Mouse (Mus musculus) limb, embryonic 13.5 days (tissue): ENCODE measurements around the gene Avp. TPM values are rescaled to one million over a fixed set of nuclear protein-coding genes. Genes with fewer than 3 reads are reported as not detected.
"Not testable (repeated sequence)": the region's sequence is repeated elsewhere in the genome, so short reads cannot be mapped to it uniquely, and the experiment has no call there.

Experiments
- ATAC-seq: fragments of 200-750 bp; cut with Nextera tagmentation; 2 replicates; pipeline ENCODE4 v1.8.0; 2017; ENCODE audit warnings: low read depth, moderate number of reproducible peaks, moderate TSS enrichment; ENCODE audit not compliant: low FRiP score
- H3K27ac ChIP-seq: fragments of 300-500 bp; sonication (generic); 2 replicates; pipeline ENCODE4 v1.5.1; 2015; ENCODE audit warnings: inconsistent platforms, mild to moderate bottlenecking, moderate library complexity
- H3K27me3 ChIP-seq: fragments of 300-500 bp; sonication (generic); 2 replicates; pipeline ENCODE4 v1.6.1; 2015; ENCODE audit warnings: mild to moderate bottlenecking, inconsistent platforms
- H3K36me3 ChIP-seq: fragments of 300-500 bp; sonication (generic); 2 replicates; pipeline ENCODE4 v1.6.1; 2015; ENCODE audit warnings: inconsistent platforms, mild to moderate bottlenecking, moderate library complexity
- H3K4me1 ChIP-seq: fragments of 300-500 bp; sonication (generic); 2 replicates; pipeline ENCODE4 v1.6.1; 2015; ENCODE audit warnings: inconsistent platforms
- H3K4me2 ChIP-seq: fragments of 300-500 bp; sonication (generic); replicated peaks from 2 replicates; pipeline ENCODE4 v1.6.1; 2015; ENCODE audit warnings: inconsistent platforms, mild to moderate bottlenecking, moderate library complexity
- H3K4me3 ChIP-seq: fragments of 300-500 bp; sonication (generic); 2 replicates; pipeline ENCODE4 v1.5.1; 2015; ENCODE audit warnings: moderate library complexity, mild to moderate bottlenecking, inconsistent platforms
- H3K9ac ChIP-seq: fragments of 300-500 bp; sonication (generic); 2 replicates; pipeline ENCODE4 v1.6.1; 2015; ENCODE audit warnings: mild to moderate bottlenecking, inconsistent platforms
- H3K9me3 ChIP-seq: fragments of 300-500 bp; sonication (generic); 2 replicates; pipeline ENCODE4 v1.6.1; 2016; ENCODE audit warnings: inconsistent platforms
- WGBS: fragments of 180-500 bp; shearing (Covaris S2); methylation state at CpG from one replicate; pipeline ENCODE4 v1.1.7; 2015; 5-methylcytosine and 5-hydroxymethylcytosine counted together
- polyA plus RNA-seq: library from polyadenylated mRNA; unstranded; fragments of >200 nt; fragmentation: Nextera tagmentation; extraction: Ambion mirVana; gene quantifications from 2 replicates; pipeline ENCODE4 v1.2.1, GENCODE M21; 2015

The Avp gene
- polyA plus RNA-seq, 1 experiment from 2014 or later = not detected

DNA sequence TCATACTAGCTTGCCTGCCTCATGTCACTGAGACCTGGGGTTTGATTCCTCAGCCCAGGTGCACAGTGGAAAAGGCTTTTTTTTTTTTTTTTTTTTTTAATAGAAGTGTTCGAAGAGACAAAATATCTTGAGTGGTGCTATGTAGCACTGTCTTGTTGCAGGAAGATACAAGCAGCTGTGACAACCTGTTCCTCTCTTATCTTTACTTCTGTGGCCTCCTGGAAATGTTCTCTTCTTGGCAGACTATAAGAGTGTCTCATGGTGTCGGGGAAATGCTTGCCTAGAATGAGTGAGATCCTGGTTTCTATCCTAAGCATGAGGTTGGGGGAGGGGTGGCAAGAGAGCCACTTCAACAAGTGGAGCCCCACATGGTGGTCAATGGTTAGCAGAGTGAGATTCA lies 6.0 kb upstream of the Avp start:
- H3K27ac ChIP-seq = no peak overlapping the region
- H3K4me1 ChIP-seq = no peaks in the 10 kb centered on the region
- no peak for ATAC-seq

DNA sequence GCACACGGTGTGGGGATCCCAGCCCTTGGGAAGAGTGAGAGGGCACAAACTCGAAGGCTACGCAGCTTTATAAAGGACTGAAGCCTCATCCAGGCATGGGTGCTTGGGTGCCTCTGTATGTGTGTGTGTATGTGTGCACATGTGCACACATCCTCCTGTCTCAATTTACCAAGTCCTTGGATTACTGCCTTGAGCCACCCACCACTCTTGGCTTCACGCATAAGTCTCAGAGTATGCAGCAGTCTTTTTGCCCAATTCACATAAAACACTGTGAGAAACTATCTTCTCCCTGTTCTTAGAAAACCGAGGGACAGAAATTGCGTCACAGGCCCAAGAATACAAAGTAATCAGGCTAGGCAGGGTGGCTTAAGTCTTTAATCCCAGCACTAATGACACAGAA lies 3.7 kb upstream of the Avp start:
- Histone ChIP-seq H3K4me3 (no peak overlapping the region), H3K27ac (no peak overlapping the region), H3K4me1 (peaks cover 2% of the 10 kb centered on the region; the same call in 1 of the 2 replicates), H3K27me3 (peaks cover 34% of the 10 kb centered on the region), H3K9me3 (no peaks in the 10 kb centered on the region), H3K9ac (no peak overlapping the region), H3K4me2 (no peak overlapping the region), H3K36me3 (peaks cover 19% of the 10 kb centered on the region)
- no peak for ATAC-seq
- WGBS = 80% methylated on average over 6 of the region's 6 CpGs

More for the DNA sequence above, 6.0 kb upstream of the Avp start:
- 74% methylated on average over 2 of the region's 2 CpGs for WGBS
- Histone ChIP-seq H3K4me3 (no peak overlapping the region), H3K27me3 (peaks cover 11% of the 10 kb centered on the region), H3K9ac (no peak overlapping the region), H3K36me3 (peaks cover 31% of the 10 kb centered on the region), H3K4me2 (no peak overlapping the region), H3K9me3 (no peaks in the 10 kb centered on the region)

DNA sequence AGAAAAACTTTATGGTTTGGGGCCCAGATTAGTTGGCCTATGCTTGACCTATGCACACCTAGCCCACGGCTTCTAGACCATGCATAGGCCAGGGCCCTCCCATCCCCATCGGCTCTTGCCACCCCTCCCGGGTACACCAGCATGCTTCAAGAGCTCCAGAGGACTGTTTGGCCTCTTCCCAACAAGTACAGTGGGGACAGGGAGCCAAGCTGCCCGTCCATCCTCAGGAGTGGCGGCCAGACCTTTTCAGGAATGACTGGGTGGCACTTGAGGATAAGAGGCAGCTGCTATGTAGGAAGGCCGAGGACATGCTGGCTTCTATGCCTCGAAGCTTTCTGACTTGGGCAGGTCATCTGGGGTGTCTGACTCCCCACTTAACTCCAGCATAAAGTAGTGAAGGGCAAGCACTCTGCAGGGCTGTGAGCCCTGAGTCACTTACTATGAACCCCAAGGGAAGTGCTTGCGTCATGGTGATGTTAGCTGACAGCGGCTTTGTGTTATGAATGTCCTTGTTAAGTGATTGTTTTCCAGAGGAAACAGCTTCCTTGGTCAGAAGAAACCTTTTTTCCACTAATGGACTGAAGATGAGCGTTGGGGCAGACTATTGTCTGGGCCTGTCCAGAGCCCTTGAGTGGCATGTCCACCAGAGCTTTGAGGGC lies 1.7 kb upstream of the Avp start:
- Histone ChIP-seq H3K9ac (no peak overlapping the region), H3K4me1 (peaks cover 13% of the 10 kb centered on the region), H3K27me3 (peaks cover 54% of the 10 kb centered on the region), H3K4me3 (no peak overlapping the region), H3K36me3 (no peaks in the 10 kb centered on the region), H3K4me2 (no peak overlapping the region), H3K9me3 (no peaks in the 10 kb centered on the region), H3K27ac (no peak overlapping the region)
- no peak for ATAC-seq
- WGBS = 82% methylated on average over 10 of the region's 10 CpGs

DNA sequence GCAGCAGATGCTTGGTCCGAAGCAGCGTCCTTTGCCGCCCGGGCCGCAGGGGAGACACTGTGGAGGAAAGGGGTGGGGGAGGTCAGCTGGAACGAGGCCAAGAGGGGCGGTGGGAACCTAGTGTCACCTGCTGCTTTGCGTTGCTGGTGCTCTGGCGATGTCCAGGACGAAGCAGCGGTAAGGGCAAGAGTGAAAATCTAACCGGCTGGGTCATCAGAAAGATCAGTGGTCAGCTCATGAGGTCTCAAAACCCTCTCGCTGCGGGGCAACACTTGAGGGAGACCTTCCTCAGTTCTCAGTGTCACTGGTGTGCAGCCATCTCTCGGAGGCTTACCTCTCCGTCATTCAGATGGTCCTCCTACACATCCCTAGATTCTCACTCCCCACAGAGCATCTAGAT lies 1.2 kb downstream of the Avp start:
- H3K9me3 ChIP-seq = no peaks in the 10 kb centered on the region
- H3K4me2 ChIP-seq = peak overlapping the region; percentile 69
- WGBS = 6% methylated on average over 16 of the region's 16 CpGs
- no peaks in the 10 kb centered on the region for H3K36me3 ChIP-seq
- peaks cover 23% of the 10 kb centered on the region for H3K4me1 ChIP-seq
- no peak for ATAC-seq
- peak overlapping the region; percentile 43 for H3K4me3 ChIP-seq
- H3K9ac ChIP-seq = peak overlapping the region; percentile 62; the same call in 1 of the 2 replicates
- peaks cover 82% of the 10 kb centered on the region for H3K27me3 ChIP-seq
- no peak overlapping the region for H3K27ac ChIP-seq

- Histone ChIP-seq H3K4me2 (peak overlapping the region; percentile 69; the same call in 1 of the 2 replicates), H3K9ac (no peak overlapping the region), H3K36me3 (no peaks in the 10 kb centered on the region), H3K4me1 (peaks cover 26% of the 10 kb centered on the region), H3K9me3 (no peaks in the 10 kb centered on the region), H3K27ac (no peak overlapping the region), H3K4me3 (peak overlapping the region; percentile 43), H3K27me3 (peaks cover 96% of the 10 kb centered on the region)
- WGBS = 9% methylated on average over 8 of the region's 8 CpGs
- ATAC-seq = no peak
These were observed 2.6 kb downstream of the Avp start for GRCm38 (mm10) chr2:130579791-130580190.

DNA sequence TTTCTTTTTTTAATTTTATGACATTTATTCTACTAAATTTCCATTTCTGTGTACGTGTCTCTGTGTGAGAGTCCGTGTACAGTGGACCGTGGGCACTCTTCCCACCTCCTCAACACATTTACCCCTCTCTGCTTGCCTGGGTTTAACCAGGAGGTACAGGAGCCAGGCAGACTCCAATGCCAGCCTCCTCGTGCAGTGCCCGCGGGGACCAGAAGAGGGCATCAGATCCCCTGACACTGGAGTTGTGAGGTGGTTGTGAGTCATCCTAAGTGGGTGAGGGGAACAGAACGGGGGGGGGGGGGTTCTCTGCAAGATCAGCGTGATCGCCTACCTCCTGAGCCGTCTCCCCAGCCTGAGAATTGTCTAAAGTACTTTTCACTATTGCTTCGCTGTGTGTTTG lies 4.2 kb downstream of the Avp start:
- 14% methylated on average over 11 of the region's 11 CpGs for WGBS
- ATAC-seq = no peak
- H3K27ac ChIP-seq = no peak overlapping the region

DNA sequence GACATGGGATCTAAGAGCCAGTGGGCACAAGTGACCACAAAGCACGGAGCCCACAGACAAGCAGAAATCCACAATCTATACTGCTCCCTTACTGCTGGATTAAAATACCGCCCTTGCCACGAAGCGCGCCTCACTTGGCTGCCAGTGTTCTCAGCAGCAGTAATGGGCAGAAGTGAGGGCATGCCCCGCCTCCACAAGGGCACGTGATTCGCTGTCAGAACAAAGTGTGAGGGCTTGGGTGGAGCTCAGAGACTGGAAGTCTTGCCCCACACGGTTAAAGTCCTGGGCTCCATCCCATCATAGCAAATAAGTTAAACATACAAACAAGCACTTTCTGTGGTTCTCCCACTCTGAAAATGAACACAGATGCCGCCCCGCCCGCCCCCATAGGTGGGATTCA lies 4.7 kb downstream of the Avp start:
- H3K36me3 ChIP-seq = no peaks in the 10 kb centered on the region
- peaks cover 26% of the 10 kb centered on the region for H3K4me1 ChIP-seq
- WGBS = 3% methylated on average over 12 of the region's 12 CpGs
- H3K27ac ChIP-seq = no peak overlapping the region
- H3K9me3 ChIP-seq = no peaks in the 10 kb centered on the region
- H3K9ac ChIP-seq = peak overlapping the region; percentile 1; the same call in 1 of the 2 replicates
- peaks cover 93% of the 10 kb centered on the region for H3K27me3 ChIP-seq
- ATAC-seq = no peak
- 0 out of 2 replicates have a peak overlapping the region, but pooled peaks have one; percentile 42 for H3K4me3 ChIP-seq
- H3K4me2 ChIP-seq = peak overlapping the region; percentile 27

More for the DNA sequence above, 4.2 kb downstream of the Avp start:
- no peaks in the 10 kb centered on the region for H3K36me3 ChIP-seq
- no peak overlapping the region for H3K4me2 ChIP-seq
- H3K4me3 ChIP-seq = no peak overlapping the region
- H3K9ac ChIP-seq = no peak overlapping the region
- H3K4me1 ChIP-seq = peaks cover 26% of the 10 kb centered on the region
- no peaks in the 10 kb centered on the region for H3K9me3 ChIP-seq
- peaks cover 98% of the 10 kb centered on the region for H3K27me3 ChIP-seq

DNA sequence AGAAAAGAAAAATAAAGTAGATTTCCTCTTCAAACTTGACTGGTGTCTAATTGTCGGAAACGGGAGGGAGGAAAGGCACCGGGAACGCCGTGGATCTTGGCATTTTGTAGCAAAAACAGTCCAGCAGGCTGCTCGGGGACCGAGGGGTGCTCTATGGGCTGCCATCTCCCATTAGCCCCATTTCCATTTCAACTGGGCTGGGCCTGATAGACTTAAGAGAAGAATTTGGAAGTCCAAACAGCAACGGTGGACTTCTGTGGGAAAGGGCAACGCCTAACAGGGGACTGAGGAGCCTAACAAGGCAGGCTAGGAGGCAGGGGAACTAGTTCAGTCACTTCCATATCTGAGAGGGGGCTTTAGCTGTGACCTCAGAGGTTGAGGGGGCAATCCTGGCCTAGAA lies 5.3 kb downstream of the Avp start:
- H3K9me3 ChIP-seq = no peaks in the 10 kb centered on the region
- 6% methylated on average over 9 of the region's 9 CpGs for WGBS
- H3K4me1 ChIP-seq = peaks cover 26% of the 10 kb centered on the region
- H3K27me3 ChIP-seq = peaks cover 86% of the 10 kb centered on the region
- no peaks in the 10 kb centered on the region for H3K36me3 ChIP-seq
- ATAC-seq = no peak
- no peak overlapping the region for H3K27ac ChIP-seq
- H3K4me2 ChIP-seq = peak overlapping the region; percentile 63
- peak overlapping the region; percentile 42 for H3K4me3 ChIP-seq
- peak overlapping the region; percentile 1; the same call in 1 of the 2 replicates for H3K9ac ChIP-seq

- Histone ChIP-seq H3K9ac (peak overlapping the region; percentile 54), H3K4me2 (peak overlapping the region; percentile 63), H3K4me1 (peaks cover 26% of the 10 kb centered on the region), H3K27me3 (peaks cover 82% of the 10 kb centered on the region), H3K4me3 (peak overlapping the region; percentile 42)
- not testable (repeated sequence) for ATAC-seq, H3K36me3 ChIP-seq, H3K9me3 ChIP-seq, H3K27ac ChIP-seq
- 3% methylated on average over 32 of the region's 32 CpGs for WGBS
These were observed 5.8 kb downstream of the Avp start for GRCm38 (mm10) chr2:130576564-130576963.

GRCm38 (mm10) chr2:130575873-130576272 lies 6.5 kb downstream of the Avp start, which contains the start of gene Oxt:
TSS of gene Oxt (plus strand) at chr2:130576173.
- H3K4me3 ChIP-seq = peak within 1 kb of the TSS; percentile 42
- H3K9ac ChIP-seq = peak within 1 kb of the TSS; percentile 54
- ATAC-seq = no peak
- 45% methylated on average over 9 of the region's 9 CpGs for WGBS
- no peak within 1 kb of the TSS for H3K27ac ChIP-seq
- H3K36me3 ChIP-seq = no peaks in the 10 kb centered on the region
- H3K4me1 ChIP-seq = peaks cover 23% of the 10 kb centered on the region
- H3K9me3 ChIP-seq = no peaks in the 10 kb centered on the region
- H3K4me2 ChIP-seq = peak within 1 kb of the TSS; percentile 63
- peaks cover 75% of the 10 kb centered on the region for H3K27me3 ChIP-seq

- no peak for ATAC-seq
- no peaks in the 10 kb centered on the region for H3K9me3 ChIP-seq
- no peak overlapping the region for H3K4me2 ChIP-seq
- no peaks in the 10 kb centered on the region for H3K36me3 ChIP-seq
- no peak overlapping the region for H3K27ac ChIP-seq
- H3K9ac ChIP-seq = no peak overlapping the region
- H3K4me3 ChIP-seq = no peak overlapping the region
- H3K27me3 ChIP-seq = peaks cover 66% of the 10 kb centered on the region
- 81% methylated on average over 5 of the region's 5 CpGs for WGBS
- H3K4me1 ChIP-seq = peaks cover 14% of the 10 kb centered on the region
These were observed 7.4 kb downstream of the Avp start for GRCm38 (mm10) chr2:130574960-130575359.

GRCm38 (mm10) chr2:130569926-130570325 lies 12.4 kb downstream of the Avp start:
- no peak overlapping the region for H3K27ac ChIP-seq
- no peak overlapping the region for H3K4me2 ChIP-seq
- H3K9me3 ChIP-seq = no peaks in the 10 kb centered on the region
- peaks cover 19% of the 10 kb centered on the region for H3K36me3 ChIP-seq
- peaks cover 15% of the 10 kb centered on the region for H3K27me3 ChIP-seq
- no peak overlapping the region for H3K4me3 ChIP-seq
- ATAC-seq = no peak
- H3K4me1 ChIP-seq = peaks cover 6% of the 10 kb centered on the region
- no peak overlapping the region for H3K9ac ChIP-seq

- WGBS = 84% methylated on average over 4 of the region's 4 CpGs
- H3K27ac ChIP-seq = no peak overlapping the region
These were observed 13.4 kb downstream of the Avp start for GRCm38 (mm10) chr2:130568921-130569320.

More at GRCm38 (mm10) chr2:130568921-130569320, 13.4 kb downstream of the Avp start:
- no peaks in the 10 kb centered on the region for H3K9me3 ChIP-seq
- peaks cover 14% of the 10 kb centered on the region for H3K4me1 ChIP-seq
- ATAC-seq = no peak
- H3K9ac ChIP-seq = no peak overlapping the region
- no peak overlapping the region for H3K4me3 ChIP-seq
- H3K4me2 ChIP-seq = no peak overlapping the region
- peaks cover 20% of the 10 kb centered on the region for H3K36me3 ChIP-seq
- peaks cover 7% of the 10 kb centered on the region for H3K27me3 ChIP-seq
